Mouse (Mus musculus): ENCODE measurements around the gene Pitpnb. TPM values are rescaled to one million over a fixed set of nuclear protein-coding genes. Genes with fewer than 3 reads are reported as not detected.

The Pitpnb gene
- total RNA-seq, 2 experiments from 2014 or later = 84.5 to 88.0 TPM

DNA sequence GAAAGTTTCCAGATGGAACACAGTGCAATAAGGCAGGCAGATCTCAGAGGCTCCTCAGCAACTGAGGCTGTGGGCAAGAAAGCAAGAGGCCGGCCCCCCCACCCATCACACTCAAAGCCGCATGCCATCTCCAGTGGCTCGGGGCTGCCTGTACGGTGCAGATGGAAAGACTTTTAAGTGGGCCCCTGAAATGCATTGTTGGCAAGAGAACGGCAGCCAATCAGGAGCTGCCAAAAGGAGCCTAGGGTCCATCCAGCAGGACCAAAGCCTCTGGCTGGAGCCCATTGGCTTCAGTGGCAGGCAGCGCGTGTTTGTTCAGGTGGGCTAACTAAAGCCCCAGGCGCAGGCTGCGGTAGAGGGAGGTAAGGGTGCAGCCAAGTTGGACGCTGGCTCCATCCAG, 65.2 kb downstream of the Pitpnb start:
- no peak for DNase-seq (ENCODE audit: low spot score in 2 of 2)

- DNase-seq (ENCODE audit: low spot score in 2 of 2) = no peak
These were observed 65.6 kb downstream of the Pitpnb start for GRCm38 (mm10) chr5:111396199-111396598.

- DNase-seq (ENCODE audit: low spot score in 2 of 2) = no peak
These were observed 67.9 kb downstream of the Pitpnb start for GRCm38 (mm10) chr5:111398471-111398870.

DNA sequence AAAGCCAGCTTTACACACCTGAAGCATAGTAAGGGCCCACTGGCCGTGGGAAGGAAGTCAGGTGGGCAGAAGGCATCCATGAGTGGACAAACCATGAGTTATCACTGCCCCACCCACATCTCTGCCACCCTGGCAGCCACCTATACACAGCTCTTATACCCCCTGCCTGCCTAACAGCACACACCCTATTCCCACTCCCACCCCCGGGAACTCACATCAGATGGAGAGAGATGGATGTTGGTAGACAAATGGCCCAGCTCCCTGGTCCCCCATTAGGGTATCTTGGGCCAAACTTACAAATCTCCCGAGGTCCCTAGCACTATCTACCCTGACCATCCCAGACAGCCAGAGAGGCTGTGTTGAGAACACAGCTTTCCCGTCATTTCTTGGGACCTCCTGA, 68.7 kb downstream of the Pitpnb start:
- DNase-seq (ENCODE audit: low spot score in 2 of 2) = no peak

DNA sequence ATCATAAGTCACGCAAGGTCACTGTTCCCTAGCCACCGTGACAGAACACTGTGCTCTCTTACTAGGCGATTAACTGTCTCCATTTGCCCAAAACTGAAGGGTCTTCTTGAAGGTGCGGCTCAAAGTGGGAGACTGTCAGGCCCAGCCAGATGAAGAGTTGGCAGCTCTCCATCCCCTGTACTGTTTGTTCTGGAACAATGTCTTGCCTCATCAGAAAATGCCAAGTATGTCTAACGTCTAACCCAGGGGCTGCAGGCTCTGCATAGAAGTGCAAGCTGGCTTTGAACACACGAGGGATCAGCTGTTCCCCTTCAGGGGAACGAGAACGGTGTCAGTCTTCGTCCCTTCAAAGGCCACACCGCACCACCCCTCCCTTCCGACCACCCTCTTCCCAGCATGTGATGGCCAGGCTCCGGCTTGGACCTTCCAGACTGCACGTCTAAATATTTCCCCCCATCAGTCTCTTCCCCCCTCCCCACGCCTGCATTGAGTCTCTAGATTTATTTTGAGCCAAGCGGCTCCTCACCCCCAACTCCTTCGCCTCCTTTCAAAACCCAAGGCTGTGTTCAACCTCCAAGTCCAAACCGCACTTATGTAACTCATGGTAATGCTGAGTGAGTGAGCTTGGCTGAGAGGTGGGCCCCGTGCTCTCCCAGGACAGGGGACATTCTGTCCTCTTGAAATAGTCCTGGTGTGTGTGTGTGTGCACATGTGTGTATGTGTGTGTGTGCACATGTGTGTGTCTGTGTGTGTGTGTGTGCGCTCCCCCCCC, 71.5 kb downstream of the Pitpnb start:
- DNase-seq (ENCODE audit: low spot score in 2 of 2) = no peak

- no peak for DNase-seq (ENCODE audit: low spot score in 2 of 2)
These were observed 72.1 kb downstream of the Pitpnb start for GRCm38 (mm10) chr5:111402651-111402996.

DNA sequence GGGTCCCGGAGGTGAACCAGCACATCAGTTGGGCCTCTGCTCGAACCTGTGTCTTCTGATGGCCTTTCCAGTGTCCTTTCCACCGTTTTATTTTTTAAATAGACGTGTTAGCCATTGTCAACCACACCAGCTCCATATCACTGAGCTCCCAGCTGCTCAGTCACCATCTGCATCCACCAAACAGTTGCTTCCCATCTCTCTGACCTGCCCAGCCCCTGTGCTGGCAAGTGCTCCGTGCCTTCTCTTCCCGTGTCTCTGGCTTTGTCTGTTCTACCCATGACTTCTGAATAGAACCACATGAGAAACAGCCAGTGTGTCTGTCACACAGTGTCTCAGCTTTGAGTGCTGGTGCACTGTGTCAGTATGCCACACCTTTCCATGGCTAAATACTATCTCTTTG, 74.2 kb downstream of the Pitpnb start:
- no peak for DNase-seq (ENCODE audit: low spot score in 2 of 2)

GRCm38 (mm10) chr5:111408470-111409105, 78.0 kb downstream of the Pitpnb start:
- DNase-seq (ENCODE audit: low spot score in 2 of 2) = no peak

DNA sequence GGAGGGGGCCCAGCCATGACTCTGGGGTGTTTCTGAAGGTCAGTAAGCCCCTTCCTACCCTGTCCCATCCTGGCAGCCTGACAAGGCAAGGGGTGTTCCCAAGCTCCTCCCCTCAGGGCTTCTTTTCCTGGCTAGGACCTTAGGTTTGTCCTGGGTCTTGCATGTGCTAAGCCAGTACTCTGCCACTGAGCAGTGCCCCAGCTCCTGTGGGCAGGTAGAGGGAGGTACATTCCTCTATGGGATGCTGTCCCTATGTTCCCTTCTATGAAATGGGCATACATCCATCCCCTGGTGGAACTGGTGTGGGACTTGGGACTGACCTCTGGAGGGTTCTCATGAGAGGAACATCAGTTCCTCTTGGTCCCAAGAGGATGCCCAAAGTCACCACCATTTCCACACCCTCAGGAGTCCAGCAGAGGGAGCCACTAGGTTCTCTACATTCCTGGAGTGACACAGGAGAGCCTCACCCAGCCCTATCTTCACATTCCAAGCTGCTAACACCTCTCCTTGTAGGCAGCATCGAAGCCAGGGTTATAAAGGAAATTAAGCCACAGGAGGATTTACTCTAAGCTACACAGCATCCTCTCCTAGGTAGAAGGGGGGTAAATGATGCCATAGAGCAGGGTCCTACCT, 79.0 kb downstream of the Pitpnb start:
- peak in 1 of 2 experiments; percentile 63 for DNase-seq (ENCODE audit: low spot score in 2 of 2)

GRCm38 (mm10) chr5:111410665-111411064, 80.1 kb downstream of the Pitpnb start:
- DNase-seq (ENCODE audit: low spot score in 2 of 2) = no peak

GRCm38 (mm10) chr5:111414192-111414591, 83.6 kb downstream of the Pitpnb start:
- peak; percentile 76 to 87 for DNase-seq (ENCODE audit: low spot score in 2 of 2)

DNA sequence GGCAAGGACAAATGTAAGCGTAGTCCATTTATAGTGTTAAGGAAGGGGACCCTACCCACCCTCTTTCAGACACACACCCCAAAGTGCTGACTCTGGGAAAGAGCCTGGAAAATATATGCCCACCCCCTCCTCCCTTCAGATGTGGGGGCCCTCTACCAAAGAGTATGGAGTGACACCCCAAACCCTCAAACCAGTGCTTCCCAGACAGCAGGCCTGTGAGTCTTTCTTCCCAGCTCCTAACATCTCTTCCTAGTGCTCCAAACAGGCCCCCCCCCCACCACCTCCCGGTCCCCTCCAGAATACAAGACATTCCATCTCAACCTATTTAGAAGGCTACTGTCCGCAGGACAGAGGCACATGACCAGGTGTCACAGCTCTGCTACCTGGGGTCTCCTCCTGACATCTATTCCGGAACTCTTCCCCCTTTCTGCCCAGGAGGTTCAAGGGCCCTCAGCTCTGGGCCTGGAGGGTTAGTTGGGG, 84.2 kb downstream of the Pitpnb start:
- DNase-seq (ENCODE audit: low spot score in 2 of 2) = no peak

DNA sequence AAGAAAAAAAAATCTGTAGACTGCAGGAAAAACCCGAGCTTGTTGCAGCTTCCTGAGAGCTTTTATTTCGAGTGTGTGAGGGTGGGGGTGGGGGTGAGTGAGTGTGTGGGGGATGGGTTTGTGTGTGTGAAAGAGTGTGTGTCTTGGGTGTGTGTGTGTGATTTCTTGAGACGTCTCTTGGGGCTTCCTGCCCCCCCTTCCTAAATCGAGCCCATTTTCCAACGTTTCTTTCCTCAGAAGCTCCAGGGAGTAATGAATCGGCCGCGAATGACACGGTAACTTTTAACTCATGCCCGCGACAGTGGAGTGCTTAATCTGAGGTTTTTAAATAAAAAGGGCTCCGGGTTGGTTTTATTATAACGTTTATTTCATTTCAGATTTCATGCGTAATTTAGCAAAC, 85.0 kb downstream of the Pitpnb start:
- no peak for DNase-seq (ENCODE audit: low spot score in 2 of 2)

DNA sequence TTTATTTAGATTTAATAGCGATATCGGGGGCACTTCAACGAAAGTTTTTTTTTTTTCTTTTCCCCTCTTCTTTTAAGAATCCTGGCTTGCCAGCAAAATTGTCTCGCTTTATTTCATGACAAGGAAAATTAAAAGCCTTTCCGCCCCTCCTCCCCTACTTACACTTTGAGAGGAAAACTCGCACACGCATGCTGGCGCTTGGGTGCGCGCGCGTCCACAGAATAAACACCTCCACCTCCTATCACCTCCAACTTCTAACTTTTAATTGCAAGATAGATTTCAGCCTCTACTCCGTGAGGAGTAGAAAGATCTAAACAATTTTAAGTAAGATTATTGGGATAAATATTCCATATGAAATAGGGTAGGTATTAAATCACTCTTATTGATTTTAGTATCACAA, 85.5 kb downstream of the Pitpnb start:
- DNase-seq (ENCODE audit: low spot score in 2 of 2) = no peak

GRCm38 (mm10) chr5:111416591-111417374, 86.2 kb downstream of the Pitpnb start, which contains the start of gene Mn1:
Mn1 (plus strand) TSS chr5:111417362.
- peak; percentile 83 to 93 for DNase-seq (ENCODE audit: low spot score in 2 of 2)

DNA sequence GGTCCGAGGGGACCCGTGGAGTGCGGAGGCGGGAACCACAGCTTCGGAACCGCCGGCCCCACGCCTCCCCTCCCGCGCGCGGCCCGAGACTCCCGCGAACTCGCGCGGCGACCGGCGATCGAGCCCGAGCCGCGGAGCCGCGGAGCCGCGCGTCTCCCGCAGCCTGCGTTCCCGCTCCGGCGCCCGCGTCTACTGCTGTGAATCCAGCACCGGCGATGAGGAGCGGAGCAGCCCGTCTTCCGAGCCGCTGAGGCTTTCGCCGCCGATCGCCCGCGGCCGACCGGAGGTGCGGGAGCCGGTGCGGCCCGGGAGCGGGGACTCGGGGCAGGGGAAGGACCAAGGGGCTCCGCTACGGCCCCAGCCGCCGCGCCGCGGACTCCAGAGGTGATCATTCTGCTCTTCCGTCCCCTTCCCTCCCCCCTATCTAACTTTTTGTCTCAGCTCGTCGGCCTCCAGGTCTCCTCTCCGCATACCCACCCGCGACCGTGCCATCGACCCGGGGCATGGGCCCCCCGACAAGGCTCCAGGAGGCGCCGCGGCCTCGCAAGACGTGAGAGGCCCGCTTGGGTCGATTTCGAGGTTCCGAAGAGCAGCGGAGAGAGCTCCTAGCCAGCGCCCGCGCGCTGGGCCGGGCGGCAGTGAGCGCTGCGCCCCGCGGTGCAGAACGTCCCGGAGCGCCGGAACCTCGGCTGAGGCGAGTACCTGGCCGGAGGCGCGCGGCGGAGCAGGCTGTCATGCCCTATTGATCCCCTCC, 87.0 kb downstream of the Pitpnb start:
- peak in 1 of 2 experiments; percentile 28 for DNase-seq (ENCODE audit: low spot score in 2 of 2)

GRCm38 (mm10) chr5:111418202-111419120, 87.9 kb downstream of the Pitpnb start:
- peak in 1 of 2 experiments; percentile 40 for DNase-seq (ENCODE audit: low spot score in 2 of 2)

DNA sequence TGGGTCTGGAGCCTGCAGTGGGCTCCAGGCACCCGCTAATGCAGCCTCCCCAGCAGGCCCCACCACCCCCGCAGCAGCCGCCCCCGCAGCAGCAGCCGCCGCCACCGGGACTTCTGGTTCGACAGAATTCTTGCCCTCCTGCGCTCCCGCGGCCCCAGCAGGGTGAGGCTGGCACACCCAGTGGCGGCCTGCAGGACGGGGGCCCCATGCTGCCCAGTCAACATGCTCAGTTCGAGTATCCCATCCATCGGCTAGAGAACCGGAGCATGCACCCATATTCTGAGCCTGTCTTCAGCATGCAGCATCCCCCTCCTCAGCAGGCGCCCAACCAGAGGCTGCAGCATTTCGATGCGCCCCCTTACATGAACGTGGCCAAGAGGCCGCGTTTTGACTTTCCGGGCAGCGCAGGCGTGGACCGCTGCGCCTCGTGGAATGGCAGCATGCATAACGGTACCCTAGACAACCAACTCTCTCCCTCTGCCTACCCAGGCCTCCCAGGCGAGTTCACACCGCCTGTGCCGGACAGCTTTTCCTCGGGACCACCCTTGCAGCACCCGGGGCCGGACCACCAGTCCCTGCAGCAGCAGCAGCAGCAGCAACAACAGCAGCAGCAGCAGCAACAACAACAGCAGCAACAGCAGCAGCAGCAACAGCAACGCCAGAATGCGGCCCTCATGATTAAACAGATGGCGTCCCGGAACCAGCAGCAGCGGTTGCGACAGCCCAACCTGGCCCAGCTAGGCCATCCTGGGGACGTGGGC, 88.7 kb downstream of the Pitpnb start:
- peak in 1 of 2 experiments; percentile 48 for DNase-seq (ENCODE audit: low spot score in 2 of 2)
